In genomic region chr12:104466930-104467329, GRCm38 (mm10) we compare ENCODE assay signal across 21 mouse cellular contexts. TPM values are rescaled to one million over a fixed set of nuclear protein-coding genes. Genes with fewer than 3 reads are reported as not detected.
"Had no signal": no experiment of that assay in that cellular context is flagged by ENCODE, and none has a peak within 500 bp of the region (broad histone marks: within the 10 kb centered on the region; RNA-seq: fewer than 3 reads in every experiment).

No protein-coding gene starts in this region.

- H3K9ac ChIP-seq: limb, embryonic 15.5 days; liver, embryonic 12.5 days; lung, embryonic 14.5 days; neural tube, embryonic 12.5 days had no signal

- H3K36me3 ChIP-seq: limb, embryonic 15.5 days; liver, embryonic 12.5 days; neural tube, embryonic 12.5 days had no signal

- H3K4me3 ChIP-seq: layer of hippocampus, adult 2 months; limb, embryonic 15.5 days; liver, embryonic 12.5 days; megakaryocyte, embryonic 14.5 days; neural tube, embryonic 12.5 days had no signal

- H3K9me3 ChIP-seq: limb, embryonic 15.5 days; liver, embryonic 12.5 days; megakaryocyte, embryonic 14.5 days; neural tube, embryonic 12.5 days had no signal

- DNase-seq: kidney, adult 8-10 months; lung, embryonic 14.5 days; lung, postnatal 10 days; lung, postnatal 4 days; right cerebral cortex, postnatal 14 days; thymus, postnatal 4 days had no signal

- H3K4me2 ChIP-seq: limb, embryonic 15.5 days; liver, embryonic 12.5 days; lung, embryonic 14.5 days; neural tube, embryonic 12.5 days had no signal

- ATAC-seq: inflammation-experienced regulatory T-cells, adult 6 months; liver, embryonic 12.5 days had no signal

- H3K4me1 ChIP-seq: liver, embryonic 12.5 days had no signal

- H3K27ac ChIP-seq: kidney, postnatal 0 days; layer of hippocampus, adult 2 months; limb, embryonic 15.5 days; liver, embryonic 12.5 days; neural tube, embryonic 12.5 days; stomach, postnatal 0 days had no signal

RNA-seq across cellular contexts. Expression of gene Gsc, which starts 6.2 kb away (rescaled TPM):
- total RNA-seq: layer of hippocampus, adult 2 months; layer of hippocampus, postnatal 10 days; left cerebral cortex, postnatal 36 days; monocyte, adult 5-6 weeks; neutrophil, adult 5-6 weeks had no signal
- polyA plus RNA-seq: inflammation-experienced regulatory T-cells, adult 6 months; intestine, postnatal 0 days; kidney, postnatal 0 days; liver, embryonic 12.5 days; liver, embryonic 16.5 days; lung, embryonic 14.5 days; small intestine, adult 2 months had no signal
